Mouse (Mus musculus): ENCODE measurements at regions not wholly inside any gene's neighbourhood (a gene's known extent, or its start where the extent isn't known, plus 50 kb on each side); places are given as distances from the start of the nearest gene placed in this dataset.

DNA sequence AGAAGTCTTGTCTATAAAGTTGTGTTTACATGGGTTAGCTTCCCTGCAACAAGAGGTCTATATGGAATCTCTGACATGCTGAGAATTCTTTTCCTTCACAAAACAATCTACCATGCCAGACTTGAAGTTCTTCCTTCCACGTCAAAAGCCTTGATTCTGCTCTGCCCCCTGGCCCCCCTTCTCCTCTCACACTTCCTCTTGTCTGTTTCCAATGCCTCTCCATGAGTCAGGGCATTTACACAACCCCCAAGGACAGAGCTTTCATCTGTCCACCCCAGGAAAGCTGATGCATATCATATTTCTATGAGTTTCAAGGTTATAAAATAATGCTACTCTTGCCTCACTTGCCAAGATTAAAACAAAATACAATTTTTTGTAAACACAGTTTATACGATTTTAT lies 557.7 kb upstream of the Zwint start:
- TF ChIP-seq CTCF (IDR thresholded peaks at IDR 0.05; ENCODE audit: borderline replicate concordance, extremely low read depth, insufficient read depth, insufficient read length) (no peak), POLR2A (IDR thresholded peaks at IDR 0.05; ENCODE audit: borderline replicate concordance, extremely low read depth, insufficient read depth, insufficient read length, poor library complexity, severe bottlenecking) (no peak)

Measured in brain, embryonic 14.5 days (tissue).